In the genomic region with DNA sequence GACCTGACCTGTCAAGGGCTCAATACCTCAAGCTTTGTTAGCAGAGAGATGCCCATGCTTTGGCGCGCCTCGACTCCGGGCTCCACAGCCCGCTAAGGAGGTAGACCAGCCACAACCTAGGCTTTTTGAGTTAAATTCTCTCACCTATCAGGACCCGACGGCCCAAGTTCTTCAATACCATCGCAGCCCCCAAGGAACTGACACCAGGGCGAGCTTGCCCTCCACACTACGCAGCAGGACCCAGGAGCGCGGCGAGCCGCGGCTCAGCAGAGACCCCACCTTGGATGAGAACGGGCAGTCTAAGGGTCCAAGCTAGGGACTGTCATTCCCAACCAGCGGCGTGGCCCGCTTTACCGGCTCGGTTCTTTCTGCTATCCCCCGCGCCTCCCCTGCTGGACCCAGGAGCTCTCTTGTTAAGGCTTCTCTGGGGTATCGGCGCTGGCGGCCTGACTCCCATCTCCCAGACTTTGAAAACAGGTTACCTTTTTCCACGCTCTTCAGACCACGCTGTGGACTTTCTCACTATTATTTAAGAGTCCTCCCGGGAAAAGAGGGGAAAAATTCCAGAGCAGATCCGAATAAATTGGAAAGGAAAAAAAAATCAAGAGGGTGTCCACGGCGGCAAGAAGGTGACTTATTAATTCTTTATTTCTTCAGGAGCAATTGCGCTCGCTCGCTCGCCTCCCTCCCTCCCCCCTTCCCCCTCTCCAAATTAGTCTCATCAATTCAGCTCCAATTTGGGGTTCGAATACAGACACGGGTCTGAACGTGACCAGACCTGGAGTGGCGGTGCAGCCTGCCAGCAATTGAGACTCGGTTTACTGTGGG, we compare ENCODE assay signal across 8 mouse cellular contexts. TPM values are rescaled to one million over a fixed set of nuclear protein-coding genes. Genes with fewer than 3 reads are reported as not detected.
A peak's percentile ranks its signal among the peaks of the same experiment; 100 is the strongest.
DNase-seq lines count a peak whose midpoint lies in the region; ATAC-seq and TF ChIP-seq lines count a peak whose summit lies in the region.

Fli1 (minus strand) TSS at position 650 of the 828 bp plus-strand sequence.

- H3K9ac ChIP-seq in heart, embryonic 11.5 days (ENCODE audit: low read depth, low read length), result peak within 1 kb of the TSS; percentile 90
- H3K9ac ChIP-seq in kidney, embryonic 16.5 days (replicated peaks; ENCODE audit: low read length), result peak within 1 kb of the TSS; percentile 71
- H3K9ac ChIP-seq in midbrain, embryonic 11.5 days (ENCODE audit: low read length), result no peak within 1 kb of the TSS

- under 1% methylated on average over 41 of the region's 41 CpGs for WGBS in heart, embryonic 11.5 days (ENCODE audit: insufficient replicate concordance)
- under 1% methylated on average over 40 of the region's 41 CpGs for WGBS in kidney, embryonic 16.5 days
- under 1% methylated on average over 41 of the region's 41 CpGs for WGBS in midbrain, embryonic 11.5 days

- H3K27me3 ChIP-seq in heart, embryonic 11.5 days (ENCODE audit: control insufficient read depth, insufficient read depth, low read length), result peaks cover 53% of the 10 kb centered on the region
- H3K27me3 ChIP-seq in kidney, embryonic 16.5 days (ENCODE audit: insufficient read depth, low read length), result peaks cover 27% of the 10 kb centered on the region
- peaks cover 76% of the 10 kb centered on the region for H3K27me3 ChIP-seq in midbrain, embryonic 11.5 days (ENCODE audit: control insufficient read depth, insufficient read depth, low read length)

- no peaks in the 10 kb centered on the region for H3K36me3 ChIP-seq in heart, embryonic 11.5 days (ENCODE audit: control insufficient read depth, insufficient read depth, low read length)
- no peaks in the 10 kb centered on the region for H3K36me3 ChIP-seq in kidney, embryonic 16.5 days (ENCODE audit: insufficient read depth, low read length)
- no peaks in the 10 kb centered on the region for H3K36me3 ChIP-seq in midbrain, embryonic 11.5 days (ENCODE audit: control insufficient read depth, insufficient read depth, low read length)

- DNase-seq in layer of hippocampus, adult 2 months (ENCODE audit: low spot score in 2 of 2), result no peak
- no peak for DNase-seq in layer of hippocampus, postnatal 36 days
- peak; percentile 95 for DNase-seq in midbrain, embryonic 11.5 days (ENCODE audit: low spot score, missing footprints)
- peak; percentile 41 to 42 for DNase-seq in thymus, postnatal 36 days
- DNase-seq in right cerebral cortex, adult 18-20 months, result no peak

- no peak for TF ChIP-seq CTCF in layer of hippocampus, adult 2 months (conservative IDR thresholded peaks at IDR 0.05)

- H3K27ac ChIP-seq in layer of hippocampus, adult 2 months, result peak within 1 kb of the TSS; percentile 68
- H3K27ac ChIP-seq in brown adipose tissue, adult 24 weeks (replicated peaks; ENCODE audit: low read depth, low read length), result peak within 1 kb of the TSS; percentile 100
- peak within 1 kb of the TSS; percentile 82 for H3K27ac ChIP-seq in heart, embryonic 11.5 days (ENCODE audit: low read depth, low read length)
- H3K27ac ChIP-seq in kidney, embryonic 16.5 days (ENCODE audit: low read length), result peak within 1 kb of the TSS; percentile 83
- H3K27ac ChIP-seq in midbrain, embryonic 11.5 days (ENCODE audit: low read depth, low read length), result no peak within 1 kb of the TSS

- peaks cover 6% of the 10 kb centered on the region; the same call in 1 of the 2 replicates for H3K4me1 ChIP-seq in brown adipose tissue, adult 24 weeks (ENCODE audit: control insufficient read depth, insufficient read depth, insufficient read length, low read length)
- H3K4me1 ChIP-seq in heart, embryonic 11.5 days (ENCODE audit: control insufficient read depth, insufficient read depth, low read length), result peaks cover 26% of the 10 kb centered on the region
- H3K4me1 ChIP-seq in kidney, embryonic 16.5 days (ENCODE audit: insufficient read depth, low read length), result peaks cover 58% of the 10 kb centered on the region
- H3K4me1 ChIP-seq in midbrain, embryonic 11.5 days (ENCODE audit: control insufficient read depth, insufficient read depth, low read length), result peaks cover 35% of the 10 kb centered on the region

- H3K4me2 ChIP-seq in heart, embryonic 11.5 days, result peak within 1 kb of the TSS; percentile 79
- peak within 1 kb of the TSS; percentile 78 for H3K4me2 ChIP-seq in kidney, embryonic 16.5 days (replicated peaks; ENCODE audit: low read depth, low read length)
- peak within 1 kb of the TSS; percentile 99 for H3K4me2 ChIP-seq in midbrain, embryonic 11.5 days

- peak within 1 kb of the TSS; percentile 58 for H3K4me3 ChIP-seq in layer of hippocampus, adult 2 months
- peak within 1 kb of the TSS; percentile 95 for H3K4me3 ChIP-seq in brown adipose tissue, adult 24 weeks (ENCODE audit: insufficient read depth, low read depth, low read length)
- H3K4me3 ChIP-seq in heart, embryonic 11.5 days (ENCODE audit: low read depth, low read length), result peak within 1 kb of the TSS; percentile 79
- peak within 1 kb of the TSS; percentile 80 for H3K4me3 ChIP-seq in kidney, embryonic 16.5 days (ENCODE audit: low read length)
- peak within 1 kb of the TSS; percentile 58 for H3K4me3 ChIP-seq in midbrain, embryonic 11.5 days (ENCODE audit: low read depth, low read length)

- ATAC-seq in heart, embryonic 11.5 days (replicated peaks; ENCODE audit: insufficient number of reproducible peaks, low FRiP score, low TSS enrichment), result no peak
- no peak for ATAC-seq in kidney, embryonic 16.5 days (ENCODE audit: low FRiP score, low TSS enrichment)
- no peak for ATAC-seq in midbrain, embryonic 11.5 days (ENCODE audit: low FRiP score)

- H3K9me3 ChIP-seq in heart, embryonic 11.5 days (replicated peaks; ENCODE audit: control insufficient read depth, low read length), result no peaks in the 10 kb centered on the region
- no peaks in the 10 kb centered on the region for H3K9me3 ChIP-seq in kidney, embryonic 16.5 days (ENCODE audit: low read length)
- no peaks in the 10 kb centered on the region for H3K9me3 ChIP-seq in midbrain, embryonic 11.5 days (ENCODE audit: control insufficient read depth, low read length)

RNA-seq across cellular contexts. Expression of gene Fli1, which starts in this region (rescaled TPM):
- 1 to 10 TPM; 4.0 to 4.3 TPM for total RNA-seq in layer of hippocampus, adult 2 months (2021)
- 1 to 10 TPM; 5.4 to 6.3 TPM for total RNA-seq in layer of hippocampus, postnatal 36 days (2021)
- polyA plus RNA-seq in brown adipose tissue, adult 24 weeks (2012; ENCODE audit: insufficient read depth, insufficient read length, missing spikeins), result 11.7 and 19.1 TPM in 2 replicates
- polyA plus RNA-seq in heart, embryonic 11.5 days (2014; fragmentation: Nextera tagmentation; extraction: Ambion mirVana), result 17.1 and 18.7 TPM in 2 replicates
- polyA plus RNA-seq in kidney, embryonic 16.5 days (2015; fragmentation: Nextera tagmentation; extraction: Ambion mirVana), result 29.4 and 30.3 TPM in 2 replicates
- polyA plus RNA-seq in midbrain, embryonic 11.5 days (2014; fragmentation: Nextera tagmentation; extraction: Ambion mirVana), result 12.6 and 12.8 TPM in 2 replicates

Comparison
In these comparisons a context has a peak if more than half of its experiments do, and no peak if none do; other contexts are left out.
1. DNase-seq: peak in midbrain, embryonic 11.5 days (single experiment) and thymus, postnatal 36 days (2 of 2); none in layer of hippocampus, adult 2 months (0 of 2), layer of hippocampus, postnatal 36 days (0 of 2) and right cerebral cortex, adult 18-20 months (single experiment).
2. Peak in every context shown above with its lines, with median percentiles within 50 percentile points of each other: H3K4me3 ChIP-seq and H3K4me2 ChIP-seq.